Mouse (Mus musculus) C2C12 (cell line): ENCODE results near the gene Rxfp1. TPM values are rescaled to one million over a fixed set of nuclear protein-coding genes. Genes with fewer than 3 reads are reported as not detected.
"Not testable (repeated sequence)": the region's sequence is repeated elsewhere in the genome, so short reads cannot be mapped to it uniquely, and the experiment has no call there.

Experiments
- H3K27me3 ChIP-seq: one replicate; pipeline ENCODE4 v1.6.1; 2011; ENCODE audit not compliant: control insufficient read depth, insufficient read depth, insufficient read length
- H3K36me3 ChIP-seq: one replicate; pipeline ENCODE4 v1.6.1; 2011; ENCODE audit not compliant: control insufficient read depth, insufficient read depth
- H3K4me3 ChIP-seq: one replicate; pipeline ENCODE4 v1.5.1; 2011; ENCODE audit warnings: mild to moderate bottlenecking, control low read depth; ENCODE audit not compliant: poor library complexity, insufficient read depth, severe bottlenecking
- H3K79me2 ChIP-seq: one replicate; pipeline ENCODE4 v1.6.1; 2011; ENCODE audit not compliant: control insufficient read depth, insufficient read depth
- H3K79me3 ChIP-seq: one replicate; pipeline ENCODE4 v1.6.1; 2011; ENCODE audit warnings: low read depth, control low read depth
- H3ac ChIP-seq: one replicate; pipeline ENCODE3; 2011; ENCODE audit warnings: low read depth; ENCODE audit not compliant: control insufficient read depth, insufficient read length
- CEBPB ChIP-seq: IDR thresholded peaks from one replicate; pipeline ENCODE4 v1.6.1; 2011; ENCODE audit warnings: low read depth, mild to moderate bottlenecking, control low read depth, moderate library complexity
- CTCF ChIP-seq: IDR thresholded peaks from one replicate; pipeline ENCODE4 v1.5.1; 2011; ENCODE audit not compliant: control insufficient read depth, insufficient read depth, insufficient read length
- FOSL1 ChIP-seq: IDR thresholded peaks from one replicate; pipeline ENCODE4 v1.8.0; 2011; ENCODE audit warnings: mild to moderate bottlenecking, low read length; ENCODE audit not compliant: poor library complexity, insufficient read depth, severe bottlenecking
- MAX ChIP-seq: IDR thresholded peaks from one replicate; pipeline ENCODE4 v1.6.1; 2011; ENCODE audit warnings: mild to moderate bottlenecking, control low read depth
- MYOD1 ChIP-seq: IDR thresholded peaks from one replicate; pipeline ENCODE4 v1.6.1; 2011; ENCODE audit warnings: low read depth; ENCODE audit not compliant: control insufficient read depth, insufficient read length
- MYOG ChIP-seq: IDR thresholded peaks from one replicate; pipeline ENCODE4 v1.6.1; 2011; ENCODE audit not compliant: control insufficient read depth, insufficient read length; ENCODE audit errors: extremely low read depth
- USF1 ChIP-seq: IDR thresholded peaks from one replicate; pipeline ENCODE4 v1.6.1; 2011; ENCODE audit warnings: low read depth, mild to moderate bottlenecking, control low read depth, moderate library complexity
- polyA plus RNA-seq: library from polyadenylated mRNA; unstranded; fragments of >200 nt; fragmentation: generic; extraction: Trizol; gene quantifications from one replicate; pipeline ENCODE4 v1.2.1, GENCODE M21; 2012; ENCODE audit warnings: missing spikeins

The Rxfp1 gene
- polyA plus RNA-seq, 1 experiment, result not detected

DNA sequence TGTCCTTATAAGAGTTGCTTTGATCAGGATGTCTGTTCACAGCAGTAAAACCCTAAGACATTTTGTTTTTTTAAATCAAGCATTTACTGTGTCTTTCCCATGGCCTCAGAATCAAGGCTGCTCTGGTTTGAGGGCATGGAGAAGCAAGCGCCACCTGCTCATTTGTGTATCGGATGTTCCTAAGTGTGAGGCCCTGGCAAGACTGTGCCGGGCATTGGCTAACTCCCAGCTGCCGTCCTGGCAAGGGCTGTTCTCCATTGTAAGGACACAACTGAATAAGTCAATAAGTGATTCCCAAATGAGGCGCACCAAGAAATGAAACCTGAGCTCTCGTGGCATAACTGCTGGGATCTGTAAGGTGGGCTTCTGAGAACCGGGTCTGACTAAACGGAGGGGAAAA, 31.2 kb downstream of the Rxfp1 start:
- Histone ChIP-seq H3K79me2 (no peaks in the 10 kb centered on the region), H3K36me3 (no peaks in the 10 kb centered on the region), H3K4me3 (no peak overlapping the region), H3K79me3 (no peaks in the 10 kb centered on the region), H3K27me3 (peaks cover 26% of the 10 kb centered on the region), H3ac (no peak overlapping the region)
- TF ChIP-seq FOSL1, result no peak
- no peak for TF ChIP-seq MYOG
- TF ChIP-seq CTCF, result no peak
- no peak for TF ChIP-seq CEBPB
- no peak for TF ChIP-seq MYOD1
- no peak for TF ChIP-seq MAX
- no peak for TF ChIP-seq USF1

DNA sequence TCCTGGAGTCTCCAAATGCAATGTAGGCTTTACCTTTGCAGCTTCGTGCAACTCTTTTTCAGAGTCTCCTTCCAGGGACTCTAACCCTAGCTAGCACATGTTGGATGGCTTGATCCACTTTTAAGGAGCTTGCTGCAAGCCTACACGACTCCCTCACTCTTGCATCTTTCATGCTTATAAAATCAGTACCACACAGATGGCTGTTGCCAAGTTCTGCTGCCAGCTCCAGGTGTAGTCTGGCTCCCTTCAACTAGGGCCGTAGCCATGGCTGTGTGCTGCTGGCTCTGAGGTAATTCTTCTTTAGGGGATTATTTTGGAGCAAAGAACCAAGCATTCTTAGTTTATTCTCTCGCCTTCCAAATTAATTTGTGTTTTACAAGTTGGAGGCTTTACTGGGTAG, 34.5 kb downstream of the Rxfp1 start:
- TF ChIP-seq MYOG (no peak), FOSL1 (no peak), MAX (no peak), CTCF (no peak), USF1 (no peak), CEBPB (no peak), MYOD1 (no peak)

DNA sequence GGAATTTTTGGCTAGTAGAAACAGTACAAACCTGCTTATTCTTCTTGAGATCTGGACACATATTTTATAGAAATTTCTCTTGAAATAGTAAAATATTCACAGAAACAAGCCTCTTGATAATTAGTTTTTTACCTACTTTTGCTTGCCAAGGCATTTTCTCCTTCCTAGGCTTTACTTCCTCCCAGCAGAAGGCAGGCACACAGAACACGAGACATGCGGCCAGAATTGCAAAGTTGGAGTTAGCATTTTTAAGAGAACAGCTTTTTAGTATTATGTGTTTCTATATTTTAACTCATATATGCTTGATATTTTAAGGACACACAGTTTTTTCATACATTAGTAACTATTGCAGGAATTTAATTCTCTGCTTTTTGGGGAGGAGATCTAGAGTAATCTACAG, 45.7 kb downstream of the Rxfp1 start:
- no peaks in the 10 kb centered on the region for H3K36me3 ChIP-seq
- no peaks in the 10 kb centered on the region for H3K79me2 ChIP-seq
- no peaks in the 10 kb centered on the region for H3K27me3 ChIP-seq
- H3ac ChIP-seq, result no peak overlapping the region
- H3K4me3 ChIP-seq, result no peak overlapping the region
- TF ChIP-seq CEBPB (no peak), MAX (no peak), MYOD1 (no peak), USF1 (no peak), FOSL1 (no peak), CTCF (no peak), MYOG (no peak)
- H3K79me3 ChIP-seq, result no peaks in the 10 kb centered on the region

More for the DNA sequence above, 34.5 kb downstream of the Rxfp1 start:
- no peaks in the 10 kb centered on the region for H3K79me2 ChIP-seq
- H3ac ChIP-seq, result no peak overlapping the region
- peaks cover 24% of the 10 kb centered on the region for H3K27me3 ChIP-seq
- H3K4me3 ChIP-seq, result no peak overlapping the region
- H3K36me3 ChIP-seq, result no peaks in the 10 kb centered on the region
- no peaks in the 10 kb centered on the region for H3K79me3 ChIP-seq

DNA sequence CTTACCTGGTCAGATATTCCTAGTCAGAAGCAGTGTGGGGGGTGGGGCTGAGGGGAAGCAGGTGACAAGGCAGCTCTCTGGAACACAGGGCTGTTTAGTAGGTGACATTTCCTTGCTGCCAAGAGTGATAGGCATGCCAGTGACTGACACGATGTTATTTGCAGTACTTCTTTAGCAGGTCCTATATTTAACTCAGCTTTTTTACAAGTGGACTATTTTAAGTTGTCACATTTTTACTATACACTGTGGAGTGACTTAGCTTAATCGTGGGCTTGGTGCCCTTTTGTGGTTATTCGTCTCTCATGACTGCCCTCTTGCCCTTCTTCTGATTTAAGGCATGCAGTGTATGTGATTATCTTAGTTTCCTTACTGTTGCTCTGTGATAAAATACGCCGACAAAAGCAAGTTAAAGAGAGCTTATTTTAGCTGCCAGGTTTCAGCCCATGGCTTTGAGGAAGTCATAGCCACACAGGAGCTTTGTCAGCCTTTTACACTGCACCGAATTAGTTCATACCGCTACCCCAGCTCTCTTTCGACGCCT, 47.5 kb downstream of the Rxfp1 start:
- no peaks in the 10 kb centered on the region for H3K79me2 ChIP-seq
- H3K36me3 ChIP-seq, result no peaks in the 10 kb centered on the region
- no peaks in the 10 kb centered on the region for H3K27me3 ChIP-seq
- no peaks in the 10 kb centered on the region for H3K79me3 ChIP-seq
- H3K4me3 ChIP-seq, result no peak overlapping the region
- no peak overlapping the region for H3ac ChIP-seq
- TF ChIP-seq FOSL1, result no peak

DNA sequence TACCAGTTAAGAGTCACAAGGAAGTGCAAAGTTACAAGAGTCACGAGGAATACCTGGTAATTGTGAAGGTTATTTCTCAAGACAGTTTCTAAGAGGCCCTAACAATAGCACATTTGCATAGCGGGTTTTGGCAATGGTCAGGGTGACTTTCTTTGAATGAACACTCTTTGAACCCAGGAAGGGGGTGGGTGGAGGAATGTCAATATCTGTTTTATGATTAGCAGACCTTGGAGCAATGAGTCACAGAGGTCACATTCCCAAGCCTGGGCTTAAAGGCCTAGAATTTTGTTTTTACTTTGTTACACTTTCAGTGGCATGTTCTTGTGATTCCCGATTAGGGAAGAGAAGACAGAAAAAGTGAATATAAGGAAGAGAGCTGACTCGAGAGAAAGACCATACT, 49.6 kb downstream of the Rxfp1 start:
- not testable (repeated sequence) for H3K79me3 ChIP-seq, H3K79me2 ChIP-seq, H3K27me3 ChIP-seq, H3ac ChIP-seq, H3K4me3 ChIP-seq, H3K36me3 ChIP-seq

DNA sequence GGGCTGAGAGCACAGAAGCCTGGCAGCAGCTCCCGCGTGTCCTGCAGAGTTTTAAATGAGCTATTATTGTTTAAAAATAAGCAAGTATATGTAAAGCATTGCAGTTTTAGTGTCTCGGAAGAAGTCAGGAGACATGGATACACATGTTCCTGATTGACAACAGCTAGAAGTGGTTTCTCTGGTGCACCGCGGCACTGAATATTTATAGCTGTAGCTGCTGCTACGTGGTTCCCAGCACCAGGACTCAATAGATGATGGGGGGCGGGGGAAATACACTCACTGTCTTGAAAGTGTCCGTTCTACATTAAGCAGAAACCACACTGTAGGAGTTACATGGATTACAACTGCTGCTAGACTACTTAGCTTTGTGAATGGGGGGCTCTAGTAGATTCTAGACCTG, 54.2 kb downstream of the Rxfp1 start:
- Histone ChIP-seq H3K79me2 (no peaks in the 10 kb centered on the region), H3K27me3 (no peaks in the 10 kb centered on the region), H3ac (no peak overlapping the region), H3K36me3 (no peaks in the 10 kb centered on the region), H3K79me3 (no peaks in the 10 kb centered on the region), H3K4me3 (no peak overlapping the region)
- no peak for TF ChIP-seq CEBPB
- TF ChIP-seq FOSL1, result no peak
- TF ChIP-seq CTCF, result no peak
- TF ChIP-seq MAX, result no peak
- no peak for TF ChIP-seq MYOG
- no peak for TF ChIP-seq USF1
- no peak for TF ChIP-seq MYOD1
